Mouse (Mus musculus): Measurements from ENCODE around the gene C1qtnf2. TPM values are rescaled to one million over a fixed set of nuclear protein-coding genes. Genes with fewer than 3 reads are reported as not detected.

C1qtnf2 gene
- polyA plus RNA-seq, 1 experiment from 2014 or later: 19.8 TPM

Other genes with a start within 250 kb of the C1qtnf2 start
- 100 and 113 TPM in 2 replicates for gene Pttg1, start 48.0 kb upstream of the C1qtnf2 start, polyA plus RNA-seq (2015; fragmentation: Nextera tagmentation; extraction: Ambion mirVana)
- gene Slu7, start 40.5 kb upstream of the C1qtnf2 start, polyA plus RNA-seq (2015; fragmentation: Nextera tagmentation; extraction: Ambion mirVana): 59.6 and 61.8 TPM in 2 replicates
- 27.0 and 29.2 TPM in 2 replicates for gene Ccnjl, start 54.5 kb downstream of the C1qtnf2 start, polyA plus RNA-seq (2015; fragmentation: Nextera tagmentation; extraction: Ambion mirVana)
- gene 4933415A04Rik, start 112.8 kb downstream of the C1qtnf2 start, polyA plus RNA-seq (2015; fragmentation: Nextera tagmentation; extraction: Ambion mirVana): 7.0 and 8.2 TPM in 2 replicates
- gene Fabp6, start 127.3 kb downstream of the C1qtnf2 start, polyA plus RNA-seq (2015; fragmentation: Nextera tagmentation; extraction: Ambion mirVana): not detected in 2 replicates
- gene Pwwp2a, start 207.7 kb downstream of the C1qtnf2 start, polyA plus RNA-seq (2015; fragmentation: Nextera tagmentation; extraction: Ambion mirVana): 29.1 and 30.6 TPM in 2 replicates